Mouse (Mus musculus) frontal cortex, adult 2 months (tissue): ENCODE data around the gene Hmcn1. TPM values are rescaled to one million over a fixed set of nuclear protein-coding genes. Genes with fewer than 3 reads are reported as not detected.

ENCODE experiments used
- DNase-seq, 2 experiments: peaks; one replicate each; pipeline ENCODE4 v3.0.0; 2022; ENCODE audit warnings: low spot score in 1 of 2; ENCODE audit errors: extremely low spot score in 1 of 2
- polyA plus RNA-seq: library from polyadenylated mRNA; depleted of rRNA; stranded (reverse); fragments of >200 nt; gene quantifications from 2 replicates; pipeline ENCODE4 v1.2.3, GENCODE M21; 2012

Gene Hmcn1
- polyA plus RNA-seq, 1 experiment: 6.7 TPM

- no peak for DNase-seq
These were observed 1.4 kb upstream of the Hmcn1 start for GRCm38 (mm10) chr1:150994612-150995011.

DNA sequence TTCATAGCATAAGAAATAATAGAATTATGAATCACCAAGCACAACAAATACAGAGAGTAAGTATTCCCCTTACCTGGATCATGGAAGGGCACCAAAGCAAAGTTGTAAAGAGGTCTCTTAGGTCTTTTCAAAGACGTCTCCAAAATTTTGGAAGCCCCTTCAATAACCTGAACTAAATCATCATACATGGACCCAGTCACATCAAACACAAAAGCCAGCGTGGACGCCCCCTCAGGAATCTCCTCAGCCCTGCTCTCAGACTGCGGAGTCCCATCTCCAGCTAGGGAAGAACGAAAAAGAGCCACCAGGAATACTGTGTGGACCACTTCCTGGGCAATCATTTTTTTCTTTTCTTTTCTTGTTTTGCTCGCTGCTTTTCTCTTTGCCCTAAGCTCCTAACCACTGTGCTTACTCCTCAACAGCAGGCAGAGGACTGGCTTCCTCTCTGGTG is 499 bp downstream of the Hmcn1 start:
- no peak for DNase-seq

DNA sequence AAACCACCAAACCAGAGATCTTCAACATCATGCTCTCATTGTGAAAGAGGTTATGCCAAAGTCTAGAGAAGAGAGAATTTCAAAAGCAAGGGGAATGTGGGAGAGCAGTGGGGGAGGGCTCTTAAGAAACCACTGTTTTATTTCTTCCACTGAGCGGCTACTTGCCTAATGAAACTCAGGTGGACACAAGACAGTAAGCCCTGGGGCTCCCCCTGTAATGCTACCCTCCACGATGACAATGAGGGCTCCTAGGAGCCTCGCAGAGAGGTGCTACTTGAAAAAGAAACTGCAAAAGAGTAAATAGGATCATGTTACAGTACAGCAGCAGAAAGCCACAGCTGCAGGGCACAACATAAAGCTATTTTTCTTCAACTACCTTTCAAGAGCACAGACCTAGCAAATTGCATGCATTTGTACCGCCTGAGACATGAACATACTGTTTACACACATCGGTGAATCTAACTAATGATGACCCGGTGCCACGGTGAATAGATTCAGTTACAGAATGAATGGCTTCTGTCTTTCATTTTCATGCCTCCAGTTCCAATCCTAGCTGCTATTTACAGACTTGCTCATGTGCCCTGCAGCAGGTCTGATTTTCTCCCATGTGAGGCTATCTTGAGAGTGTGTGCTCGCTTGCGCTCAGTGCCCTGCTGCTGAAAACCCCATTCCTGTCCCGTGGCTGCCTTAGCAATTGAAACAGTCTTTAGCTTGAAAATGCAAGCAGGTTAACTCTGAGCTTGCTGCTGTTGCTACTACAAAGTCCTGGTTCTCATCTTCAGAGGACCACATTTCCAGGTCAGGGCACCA is 1.3 kb downstream of the Hmcn1 start:
- DNase-seq: no peak

DNA sequence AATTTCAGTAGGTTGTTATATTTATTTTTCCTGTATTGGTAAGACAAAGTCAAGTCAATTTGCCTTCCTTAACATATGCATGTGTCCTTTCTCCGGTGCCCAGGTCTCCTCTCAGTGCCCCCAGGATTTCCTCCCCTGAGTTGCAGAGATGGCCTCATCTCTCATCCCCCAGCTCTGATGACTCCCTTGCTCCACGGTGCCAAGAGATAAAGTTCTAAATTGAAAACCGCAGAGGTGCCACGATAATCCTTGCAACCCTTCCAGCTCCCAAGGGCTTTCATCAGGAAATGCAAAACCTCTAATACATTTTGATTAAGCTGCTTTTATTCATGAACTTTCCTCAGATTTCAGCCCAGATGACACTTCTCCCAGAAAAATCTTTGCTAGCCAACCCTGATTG is 8.3 kb downstream of the Hmcn1 start:
- DNase-seq: no peak

DNA sequence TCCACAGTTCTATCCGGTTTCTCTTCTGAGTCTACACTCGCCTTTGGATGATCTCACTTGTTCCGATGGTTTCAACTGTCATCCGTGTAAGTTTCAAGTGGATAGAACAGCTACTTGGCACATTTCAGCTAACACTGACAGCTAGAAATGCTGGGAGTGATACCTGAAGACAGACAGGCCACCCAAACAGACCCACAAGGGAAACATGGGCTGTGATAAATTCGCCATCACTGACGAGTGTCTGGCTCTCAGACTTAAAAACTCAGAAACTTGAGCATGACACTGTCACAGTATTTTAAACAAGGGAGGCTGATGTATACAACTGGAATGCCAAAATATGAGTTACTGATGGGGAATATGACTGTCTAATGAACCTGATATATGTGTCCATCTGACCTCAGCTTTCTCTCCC is 9.1 kb downstream of the Hmcn1 start:
- DNase-seq: no peak

GRCm38 (mm10) chr1:150978651-150979050 is 14.6 kb downstream of the Hmcn1 start:
- no peak for DNase-seq

- peak in 1 of 2 experiments; percentile 36 for DNase-seq
These were observed 17.0 kb downstream of the Hmcn1 start for GRCm38 (mm10) chr1:150976263-150976662.

DNA sequence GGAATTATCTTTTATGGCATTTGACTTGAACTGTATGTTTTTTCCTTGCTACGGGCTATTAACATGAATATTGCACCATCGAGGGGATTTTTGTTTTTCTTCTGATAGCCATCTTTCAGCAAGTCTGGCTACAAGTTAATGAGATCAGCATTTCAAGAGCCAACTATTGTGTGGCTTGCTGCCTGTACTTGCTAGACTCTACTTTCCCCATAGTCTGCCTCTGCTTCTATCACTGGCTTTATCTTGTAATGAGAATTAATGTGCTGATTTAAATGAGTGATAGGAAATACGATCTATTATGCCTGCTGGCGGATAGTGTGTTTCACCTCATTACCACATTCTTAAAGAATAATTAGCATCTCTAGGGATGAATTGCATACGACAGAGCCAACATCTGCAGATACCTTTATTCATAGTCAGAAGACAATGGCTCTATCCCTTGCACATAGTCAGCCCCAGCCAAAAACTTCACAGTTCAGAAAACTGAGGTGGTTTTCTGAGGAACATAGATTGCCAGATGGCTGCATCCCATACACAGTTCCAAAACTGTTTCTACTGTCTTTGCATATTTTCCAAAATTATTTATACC is 33.7 kb downstream of the Hmcn1 start:
- no peak for DNase-seq

DNA sequence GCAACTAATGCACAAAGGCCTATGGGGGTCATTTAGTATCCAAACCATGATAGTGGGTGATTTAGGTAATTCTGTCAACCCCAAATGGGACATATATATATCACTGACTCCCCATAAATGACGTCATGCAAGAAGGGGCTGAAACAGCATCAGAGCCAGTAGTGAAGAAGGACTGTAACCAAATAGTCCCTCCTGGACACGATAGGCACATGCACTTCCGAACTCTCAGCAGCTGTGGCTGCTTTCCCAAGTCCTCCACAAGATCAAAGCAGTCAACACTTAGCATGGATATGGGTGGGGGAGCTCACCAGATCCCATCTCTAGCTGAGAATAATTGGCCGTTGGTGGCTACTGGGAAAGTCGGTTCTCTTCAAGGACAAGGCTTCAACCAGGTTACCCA is 42.2 kb downstream of the Hmcn1 start:
- no peak for DNase-seq

DNA sequence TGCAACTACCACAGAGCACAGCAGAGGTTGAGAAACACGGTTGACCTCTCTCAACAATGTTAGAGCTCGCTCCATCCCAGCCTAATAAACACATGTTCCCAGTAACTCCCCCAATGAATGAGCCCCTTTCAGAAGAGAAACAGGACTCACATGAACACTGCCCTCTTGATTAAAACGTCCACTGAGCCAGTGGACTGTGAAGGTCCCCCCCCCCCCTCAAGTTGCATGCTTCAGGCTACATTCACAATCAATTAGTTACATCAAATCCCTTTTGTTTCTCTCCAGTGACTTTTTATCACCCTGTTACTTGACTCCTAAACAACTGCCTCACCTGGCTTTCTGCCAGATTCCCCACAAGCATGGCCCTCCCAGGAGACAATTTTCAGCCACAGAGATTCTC is 43.2 kb downstream of the Hmcn1 start:
- no peak for DNase-seq

GRCm38 (mm10) chr1:150948911-150949310 is 44.3 kb downstream of the Hmcn1 start:
- DNase-seq: no peak

- no peak for DNase-seq
These were observed 49.6 kb downstream of the Hmcn1 start for GRCm38 (mm10) chr1:150943601-150944000.

DNA sequence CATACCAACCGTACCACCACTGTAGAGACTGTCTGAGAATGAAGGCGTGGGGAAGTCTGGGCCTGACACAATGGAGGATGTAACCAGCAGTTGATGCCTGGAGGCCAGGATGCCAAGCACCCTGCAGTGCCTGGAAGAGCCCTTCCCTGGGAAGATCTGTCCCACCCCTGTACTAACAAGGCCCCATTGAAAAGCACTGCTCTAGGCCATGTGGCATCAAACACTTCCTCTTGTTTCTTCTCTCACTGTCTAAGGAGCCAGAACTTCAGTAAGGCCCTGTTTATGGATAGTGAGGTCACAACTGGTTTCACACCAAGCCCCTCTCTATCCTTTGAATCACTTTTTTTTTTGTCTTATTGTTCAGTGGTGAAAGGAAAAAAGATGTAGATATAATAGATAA is 51.1 kb downstream of the Hmcn1 start:
- no peak for DNase-seq

- no peak for DNase-seq
These were observed 56.4 kb downstream of the Hmcn1 start for GRCm38 (mm10) chr1:150936821-150937220.

DNA sequence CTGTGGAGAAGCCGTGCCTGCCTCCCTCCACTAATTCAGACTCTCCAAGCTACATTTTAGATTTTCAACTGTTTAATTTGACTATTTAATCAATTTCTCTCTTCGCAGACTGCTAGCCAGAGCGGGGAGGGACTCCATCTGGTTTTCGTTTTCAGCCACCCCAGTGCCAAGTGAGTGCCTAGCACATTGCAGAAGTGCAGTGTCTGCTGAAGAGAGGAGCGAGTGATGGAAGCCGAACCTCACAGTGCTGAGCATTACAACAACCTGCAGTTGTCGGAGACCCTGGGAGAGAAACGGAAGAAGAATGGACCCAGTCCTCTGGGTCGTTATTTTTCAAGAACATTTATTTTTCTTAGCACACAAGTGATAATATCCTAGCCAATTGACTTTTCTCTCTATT is 59.6 kb downstream of the Hmcn1 start:
- peak in 1 of 2 experiments; percentile 42 for DNase-seq

DNA sequence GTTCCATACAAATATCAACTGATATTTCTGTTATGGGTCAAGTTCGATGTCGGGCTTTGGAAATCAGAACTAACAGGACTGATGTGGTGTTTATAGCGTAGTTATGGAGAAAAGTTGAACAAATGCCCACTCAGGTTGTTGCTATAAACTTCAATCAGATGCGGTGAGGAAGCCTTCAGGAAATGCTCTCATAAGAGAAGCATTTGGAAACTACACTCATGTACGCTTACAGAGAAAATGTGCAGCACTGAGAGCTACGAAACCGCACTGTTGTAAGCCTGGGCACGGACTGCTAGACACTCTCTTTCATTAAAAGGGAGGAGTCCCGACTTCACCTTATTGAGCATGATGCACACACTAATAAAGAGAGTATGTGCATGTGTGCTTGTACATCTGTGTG is 72.4 kb downstream of the Hmcn1 start:
- DNase-seq: no peak

DNA sequence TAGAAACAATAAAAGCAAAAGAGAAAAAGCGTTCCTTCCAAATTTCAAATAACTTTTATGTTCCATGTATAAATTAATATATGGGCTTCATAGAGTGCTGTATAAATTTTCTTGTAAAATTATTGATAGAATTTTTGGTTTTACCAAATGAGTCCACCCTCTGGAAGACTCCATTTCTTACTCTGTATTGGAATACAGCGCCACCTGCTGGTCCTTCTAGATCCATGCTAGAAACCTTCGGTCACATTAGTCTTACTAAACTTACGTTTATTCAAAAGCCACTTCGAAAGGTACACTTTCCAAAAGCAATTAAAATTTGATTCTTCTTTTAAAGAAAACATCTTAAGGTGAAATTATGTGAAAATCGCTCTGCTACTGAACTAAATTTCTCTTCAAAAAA is 73.0 kb downstream of the Hmcn1 start:
- DNase-seq: peak in 1 of 2 experiments; percentile 84

DNA sequence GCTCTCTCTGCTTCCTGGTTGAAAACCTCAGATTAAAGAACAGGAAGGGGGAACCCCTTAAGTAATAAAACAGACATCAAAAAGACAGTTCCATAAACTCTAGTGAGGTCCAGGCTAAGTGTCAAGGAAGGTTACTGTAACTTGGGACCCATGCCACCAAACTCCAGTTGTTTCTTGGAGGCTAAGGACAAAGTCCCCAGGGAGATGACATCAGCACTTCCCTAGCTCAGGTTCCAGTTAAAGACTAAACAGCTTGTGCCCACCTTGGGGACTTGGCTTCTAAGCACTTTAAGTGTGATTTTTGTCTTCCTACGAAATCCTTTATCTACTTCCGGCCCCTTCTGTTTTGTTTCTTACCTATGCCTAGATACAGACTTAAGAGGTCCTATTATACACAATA is 78.3 kb downstream of the Hmcn1 start:
- DNase-seq: no peak

GRCm38 (mm10) chr1:150913586-150914136 is 79.6 kb downstream of the Hmcn1 start:
- DNase-seq: peak in 1 of 2 experiments; percentile 18

- DNase-seq: no peak
These were observed 83.6 kb downstream of the Hmcn1 start for GRCm38 (mm10) chr1:150909642-150910041.

GRCm38 (mm10) chr1:150893677-150894188 is 99.5 kb downstream of the Hmcn1 start:
- no peak for DNase-seq

GRCm38 (mm10) chr1:150890017-150890416 is 103.2 kb downstream of the Hmcn1 start:
- DNase-seq: no peak
